Mouse (Mus musculus) liver, embryonic 14.5 days (tissue): ENCODE measurements around the gene 1700025B11Rik.

ENCODE experiments used
- CTCF ChIP-seq: IDR thresholded peaks from 2 replicates; pipeline ENCODE4 v1.5.1; 2016; ENCODE audit warnings: antibody characterized with exemption, low read depth, control low read depth
- EP300 ChIP-seq: IDR thresholded peaks from 2 replicates; pipeline ENCODE4 v1.6.1; 2016; ENCODE audit warnings: antibody characterized with exemption, low read depth

- no peak for TF ChIP-seq CTCF
- no peak for TF ChIP-seq EP300
These were observed 29.2 kb upstream of the 1700025B11Rik start for GRCm38 (mm10) chr15:77590881-77591280.
